Mouse (Mus musculus): ENCODE measurements around the gene Naa35.
"Not testable (repeated sequence)": the region's sequence is repeated elsewhere in the genome, so short reads cannot be mapped to it uniquely, and the experiment has no call there.

Gene Naa35

GRCm38 (mm10) chr13:59571107-59571506 lies 14.0 kb upstream of the Naa35 start:
- no peak for ATAC-seq (ENCODE audit: insufficient number of reproducible peaks, low FRiP score, low TSS enrichment)

DNA sequence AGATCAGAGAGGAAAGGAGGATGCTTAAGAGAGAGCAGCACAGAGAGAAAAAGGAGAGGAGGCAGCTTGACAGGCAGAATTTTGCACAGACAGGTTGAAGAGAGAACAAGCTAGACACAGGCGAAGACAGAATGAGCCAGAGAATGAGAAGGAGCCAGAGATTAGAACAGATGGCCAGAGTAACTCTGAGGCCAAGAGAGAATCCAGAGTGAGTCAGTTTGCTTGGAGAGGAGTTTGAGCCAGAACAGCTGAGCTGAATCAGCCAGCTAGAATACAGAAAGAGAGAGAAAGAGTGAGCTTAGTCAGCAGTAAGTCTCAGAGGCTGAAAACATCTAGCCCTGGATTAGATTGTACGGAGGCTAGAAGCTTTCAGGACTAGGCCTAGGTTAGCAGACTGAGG lies 12.5 kb upstream of the Naa35 start:
- no peak for ATAC-seq (ENCODE audit: insufficient number of reproducible peaks, low FRiP score, low TSS enrichment)

- ATAC-seq (ENCODE audit: insufficient number of reproducible peaks, low FRiP score, low TSS enrichment), result no peak
These were observed 4.1 kb upstream of the Naa35 start for GRCm38 (mm10) chr13:59580954-59581353.

GRCm38 (mm10) chr13:59584481-59584880 lies 578 bp upstream of the Naa35 start:
- ATAC-seq (ENCODE audit: insufficient number of reproducible peaks, low FRiP score, low TSS enrichment), result peak; percentile 24; the same call in 1 of the 2 replicates

DNA sequence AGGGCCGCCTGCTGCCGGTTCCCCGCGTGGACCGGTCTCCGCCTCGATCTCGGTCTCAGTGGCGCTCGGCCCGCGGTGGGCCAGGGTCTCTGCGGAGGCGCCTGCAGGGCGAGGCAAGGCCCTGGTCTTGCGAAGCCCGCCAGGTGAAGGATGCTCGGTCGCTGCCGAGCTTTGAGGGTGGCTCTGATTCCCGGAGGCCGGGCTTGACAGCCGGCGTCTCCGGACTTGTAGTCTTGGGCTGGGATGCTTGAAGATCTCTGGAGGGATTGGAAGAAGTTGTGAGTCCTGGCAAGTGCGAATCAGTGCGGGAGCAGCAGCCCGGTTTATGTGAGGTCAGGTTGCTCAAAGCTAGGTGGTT lies 568 bp downstream of the Naa35 start:
- no peak; the same call in 1 of the 2 replicates for ATAC-seq (ENCODE audit: insufficient number of reproducible peaks, low FRiP score, low TSS enrichment)

- ATAC-seq (ENCODE audit: insufficient number of reproducible peaks, low FRiP score, low TSS enrichment), result no peak
These were observed 2.1 kb downstream of the Naa35 start for GRCm38 (mm10) chr13:59587201-59587600.

GRCm38 (mm10) chr13:59589672-59590071 lies 4.6 kb downstream of the Naa35 start:
- ATAC-seq (ENCODE audit: insufficient number of reproducible peaks, low FRiP score, low TSS enrichment), result no peak

GRCm38 (mm10) chr13:59590691-59591090 lies 5.6 kb downstream of the Naa35 start:
- ATAC-seq (ENCODE audit: insufficient number of reproducible peaks, low FRiP score, low TSS enrichment), result no peak

DNA sequence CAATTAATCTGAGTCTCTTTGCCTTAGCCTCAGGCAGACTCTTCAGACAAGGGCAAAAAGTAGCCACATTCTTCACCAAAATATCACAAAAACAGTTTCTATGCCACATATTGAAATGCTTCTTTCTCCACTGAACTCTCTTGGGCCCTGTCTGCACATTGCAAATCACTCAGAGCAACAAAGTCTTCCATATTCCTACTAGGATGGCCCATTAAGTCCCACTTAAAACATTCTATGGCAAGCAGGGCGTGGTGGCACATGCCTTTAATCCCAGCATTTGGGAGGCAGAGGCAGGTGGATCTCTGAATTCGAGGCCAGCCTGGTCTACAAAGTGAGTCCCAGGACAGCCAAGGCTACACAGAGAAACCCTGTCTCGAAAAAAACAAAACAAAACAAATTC lies 7.0 kb downstream of the Naa35 start:
- ATAC-seq (ENCODE audit: insufficient number of reproducible peaks, low FRiP score, low TSS enrichment), result not testable (repeated sequence)

- ATAC-seq (ENCODE audit: insufficient number of reproducible peaks, low FRiP score, low TSS enrichment), result no peak
These were observed 7.6 kb downstream of the Naa35 start for GRCm38 (mm10) chr13:59592630-59593029.

DNA sequence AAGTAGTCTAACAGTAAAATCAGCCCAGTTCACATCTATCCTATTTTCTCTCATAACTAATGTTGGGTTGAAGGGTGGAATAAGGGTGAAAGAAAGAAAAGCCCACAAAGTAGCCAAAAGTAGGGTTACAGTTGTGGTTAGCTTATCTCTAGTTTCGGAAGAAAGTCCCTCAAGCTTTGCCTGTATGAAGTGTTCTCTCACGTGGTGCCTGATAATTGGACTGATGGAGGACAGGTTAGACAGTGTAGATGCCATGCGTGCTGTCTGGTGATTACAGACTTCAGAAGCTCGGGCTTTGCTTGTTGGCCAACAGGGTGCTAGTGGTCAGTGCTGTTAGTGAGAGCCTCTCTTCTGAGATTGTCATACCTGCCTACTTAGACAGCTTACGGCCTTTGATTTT lies 18.0 kb downstream of the Naa35 start:
- no peak for ATAC-seq (ENCODE audit: insufficient number of reproducible peaks, low FRiP score, low TSS enrichment)

GRCm38 (mm10) chr13:59604511-59604910 lies 19.5 kb downstream of the Naa35 start:
- no peak for ATAC-seq (ENCODE audit: insufficient number of reproducible peaks, low FRiP score, low TSS enrichment)

GRCm38 (mm10) chr13:59605221-59605922 lies 20.3 kb downstream of the Naa35 start:
- no peak for ATAC-seq (ENCODE audit: insufficient number of reproducible peaks, low FRiP score, low TSS enrichment)

GRCm38 (mm10) chr13:59609885-59610284 lies 24.8 kb downstream of the Naa35 start:
- no peak for ATAC-seq (ENCODE audit: insufficient number of reproducible peaks, low FRiP score, low TSS enrichment)

- no peak for ATAC-seq (ENCODE audit: insufficient number of reproducible peaks, low FRiP score, low TSS enrichment)
These were observed 25.4 kb downstream of the Naa35 start for GRCm38 (mm10) chr13:59610437-59610836.

- no peak for ATAC-seq (ENCODE audit: insufficient number of reproducible peaks, low FRiP score, low TSS enrichment)
These were observed 28.8 kb downstream of the Naa35 start for GRCm38 (mm10) chr13:59613868-59614267.

DNA sequence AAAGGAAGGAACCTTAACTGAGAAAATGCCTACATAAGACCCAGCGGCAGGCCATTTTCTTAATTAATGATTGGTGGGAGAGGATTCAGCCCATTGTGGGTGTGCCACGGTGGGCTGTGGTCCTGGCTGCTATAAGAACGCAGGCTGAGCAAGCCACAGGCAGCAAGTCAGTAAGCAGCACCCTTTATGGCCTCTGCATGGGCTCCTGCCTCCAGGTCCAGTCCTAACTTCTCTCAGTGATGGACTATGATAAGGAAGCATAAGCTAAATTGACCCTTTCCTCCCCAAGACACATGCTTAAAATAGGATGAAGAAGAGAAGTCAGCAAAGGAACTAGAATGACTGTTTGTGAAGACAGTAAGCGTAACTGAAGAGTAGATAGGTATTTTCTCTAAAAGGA lies 30.1 kb downstream of the Naa35 start:
- no peak for ATAC-seq (ENCODE audit: insufficient number of reproducible peaks, low FRiP score, low TSS enrichment)

DNA sequence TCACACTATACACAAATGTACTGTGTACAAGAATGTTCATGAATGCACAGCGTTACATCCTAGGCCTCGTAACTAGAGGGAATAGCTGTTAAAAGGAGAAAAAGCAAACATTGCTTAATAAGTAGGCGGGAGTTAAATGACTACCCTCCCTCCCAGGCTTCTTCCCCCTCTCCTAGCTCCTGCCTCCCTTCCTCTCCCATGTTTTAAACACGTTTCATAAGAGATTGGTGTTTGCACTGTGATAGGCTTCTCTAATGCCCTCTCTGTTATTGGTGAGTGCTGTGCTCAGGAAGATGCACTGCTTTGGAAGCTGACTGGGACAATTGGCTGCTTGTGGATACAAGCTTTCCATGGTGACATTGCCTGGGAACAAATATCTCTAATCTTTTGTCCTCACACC lies 30.5 kb downstream of the Naa35 start:
- no peak for ATAC-seq (ENCODE audit: insufficient number of reproducible peaks, low FRiP score, low TSS enrichment)

DNA sequence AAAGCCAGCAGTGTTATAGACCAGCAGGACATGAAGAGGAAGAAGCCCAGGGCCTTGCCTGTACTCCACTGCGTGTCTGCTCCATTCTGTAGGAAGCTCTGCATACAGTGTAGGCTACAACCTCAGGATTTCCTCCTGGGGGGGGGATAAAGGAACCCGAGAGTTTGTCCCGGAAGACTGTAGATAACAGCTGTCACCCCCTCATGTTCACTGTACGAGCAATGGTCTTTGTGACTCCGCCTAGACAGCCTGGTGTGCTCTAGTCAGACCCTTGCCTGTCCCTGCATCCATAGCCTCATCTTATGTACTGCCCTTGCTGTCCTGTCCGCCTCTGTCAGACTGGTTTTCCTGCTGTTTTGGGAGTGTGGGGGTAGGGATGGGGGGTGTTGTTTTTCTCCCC lies 33.4 kb downstream of the Naa35 start:
- no peak for ATAC-seq (ENCODE audit: insufficient number of reproducible peaks, low FRiP score, low TSS enrichment)

- no peak for ATAC-seq (ENCODE audit: insufficient number of reproducible peaks, low FRiP score, low TSS enrichment)
These were observed 36.8 kb downstream of the Naa35 start for GRCm38 (mm10) chr13:59621643-59622489.

DNA sequence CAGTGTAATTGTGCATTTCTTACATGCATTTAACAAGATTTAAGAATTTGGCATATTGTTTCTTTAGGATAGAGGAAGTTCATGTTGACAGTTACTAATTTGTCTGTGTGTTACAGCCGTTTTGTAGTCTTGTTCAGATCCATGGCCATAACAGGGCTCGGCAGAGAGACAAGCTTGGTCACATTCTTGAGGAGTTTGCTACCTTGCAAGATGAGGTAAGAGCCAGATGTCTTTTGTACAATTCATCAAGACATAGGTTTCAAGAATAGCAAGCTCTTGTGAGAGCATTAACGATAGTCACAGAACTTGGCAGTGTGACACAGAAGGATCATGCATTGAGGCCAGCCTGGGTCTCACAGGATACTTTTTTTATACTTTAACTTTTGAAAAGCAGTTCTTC lies 39.3 kb downstream of the Naa35 start:
- no peak for ATAC-seq (ENCODE audit: insufficient number of reproducible peaks, low FRiP score, low TSS enrichment)

- no peak for ATAC-seq (ENCODE audit: insufficient number of reproducible peaks, low FRiP score, low TSS enrichment)
These were observed 39.8 kb downstream of the Naa35 start for GRCm38 (mm10) chr13:59624903-59625302.

All from cerebellum, adult (tissue).